Mouse (Mus musculus) adrenal gland, adult 2 months (tissue): ENCODE data around the gene Trmt5. TPM values are rescaled to one million over a fixed set of nuclear protein-coding genes. Genes with fewer than 3 reads are reported as not detected.

Source experiments
- DNase-seq: peaks from one replicate; pipeline ENCODE4 v3.0.0; 2021
- polyA plus RNA-seq: library from polyadenylated mRNA; depleted of rRNA; stranded (reverse); fragments of >200 nt; gene quantifications from 2 replicates; pipeline ENCODE4 v1.2.3, GENCODE M21; 2012; rRNA removed
- total RNA-seq, 2 experiments: library from RNA; stranded (reverse); gene quantifications; 2 replicates each; pipeline ENCODE4 v1.2.3; 2021

The Trmt5 gene
- total and polyA plus RNA-seq, 3 experiments, result 1.8 to 15.4 (median 12.0) TPM

DNA sequence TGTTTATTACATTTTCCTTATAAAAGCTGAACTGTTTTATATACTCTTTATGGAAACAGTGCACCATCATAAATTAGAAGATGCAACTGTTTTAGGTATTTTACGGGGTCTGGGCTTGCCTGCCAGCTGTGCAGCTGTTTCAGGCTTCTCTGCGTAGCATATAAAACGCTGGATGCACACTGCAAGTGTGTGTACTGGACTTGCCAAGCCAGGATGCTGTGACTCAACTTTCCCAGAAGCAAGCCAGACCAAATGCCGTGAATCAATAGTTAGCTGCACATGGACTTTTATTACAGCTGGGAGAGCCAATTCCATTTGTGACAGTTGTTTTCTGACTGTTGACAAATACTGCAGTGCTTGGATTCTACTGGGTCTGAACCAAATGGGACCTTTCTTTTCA is 16.6 kb downstream of the Trmt5 start:
- no peak for DNase-seq

DNA sequence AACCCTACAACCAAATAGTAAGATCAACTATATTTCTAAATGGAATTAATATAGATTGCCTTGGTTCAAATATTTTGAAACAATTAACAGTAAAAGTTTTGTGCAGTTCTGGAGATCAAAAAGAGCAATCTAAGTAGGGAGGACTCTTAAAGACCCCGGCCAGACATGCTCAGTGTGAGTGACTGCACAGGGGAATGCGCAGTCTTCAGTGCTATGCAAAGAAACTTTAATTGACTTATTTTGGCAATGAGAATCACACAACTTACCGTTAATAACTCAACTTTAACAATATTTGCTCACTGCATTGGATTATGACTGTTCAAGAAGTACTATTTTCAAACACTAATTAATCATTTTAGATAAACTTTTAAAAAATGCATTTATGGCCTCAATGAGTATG is 17.0 kb downstream of the Trmt5 start:
- DNase-seq, result no peak

DNA sequence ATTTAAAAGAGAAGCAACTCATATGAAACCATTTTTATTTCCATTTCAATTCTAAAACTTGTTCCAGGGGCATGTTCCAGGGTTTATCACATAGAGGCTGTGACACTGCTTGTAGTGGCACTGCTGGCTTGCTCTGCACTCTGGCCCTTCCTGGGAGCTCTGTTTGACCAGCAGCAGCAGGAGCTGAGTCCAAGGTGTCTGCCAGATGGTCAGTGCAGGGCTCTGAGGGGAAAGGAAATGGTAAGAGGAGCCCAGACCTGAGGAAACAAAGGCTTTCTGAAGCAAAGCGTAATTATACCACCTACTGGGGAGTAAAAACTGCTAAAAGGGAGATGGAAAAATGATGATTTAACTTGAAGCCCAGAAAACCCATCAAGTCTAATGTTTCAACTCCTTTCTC is 18.0 kb downstream of the Trmt5 start:
- DNase-seq, result no peak

DNA sequence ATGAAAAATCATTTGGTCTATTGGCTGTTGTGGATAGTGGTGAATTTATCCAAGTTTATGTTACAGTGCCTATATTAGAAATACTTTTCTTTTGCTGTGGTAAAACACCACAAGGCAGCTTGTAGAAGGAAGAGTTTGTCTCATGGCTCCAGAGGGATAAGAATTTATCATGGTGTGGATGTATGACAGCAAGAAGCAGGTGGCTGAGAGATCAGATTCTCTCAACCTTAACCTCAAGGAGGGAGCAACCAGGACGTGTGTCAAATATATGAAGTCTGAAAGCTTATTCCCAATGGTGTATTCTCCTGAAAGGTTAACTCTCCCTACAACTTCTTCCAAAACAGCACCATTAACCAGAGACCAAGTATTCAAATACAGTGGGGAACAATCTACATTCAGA is 19.9 kb downstream of the Trmt5 start:
- DNase-seq, result no peak

DNA sequence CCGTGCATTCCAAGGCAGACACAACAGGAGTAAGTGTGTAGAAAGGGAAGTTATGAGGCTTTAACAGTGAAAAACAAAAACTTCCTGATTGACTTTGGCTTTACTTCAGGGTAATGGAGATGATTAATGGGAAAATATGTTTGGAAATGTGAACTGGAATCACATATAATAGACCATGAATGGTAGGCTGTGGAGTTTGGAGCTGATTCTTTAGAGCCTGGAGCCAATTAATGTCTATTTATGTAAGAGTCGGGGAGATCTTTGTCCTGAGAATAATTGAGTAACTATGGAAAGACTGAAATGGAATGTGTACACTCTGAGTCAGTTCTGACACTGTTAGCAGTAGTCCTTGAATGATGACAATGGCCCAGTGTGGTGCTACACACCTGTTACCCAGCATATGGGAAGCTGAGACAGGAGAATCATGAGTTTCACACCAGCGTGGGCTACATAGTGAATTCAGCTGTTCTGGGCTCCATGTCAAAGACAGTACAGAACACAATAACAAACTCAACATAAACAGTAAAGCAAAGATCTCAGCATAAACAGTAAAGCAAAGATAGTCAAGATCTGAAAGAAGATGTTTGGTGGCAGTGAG is 21.0 kb downstream of the Trmt5 start:
- DNase-seq, result no peak

DNA sequence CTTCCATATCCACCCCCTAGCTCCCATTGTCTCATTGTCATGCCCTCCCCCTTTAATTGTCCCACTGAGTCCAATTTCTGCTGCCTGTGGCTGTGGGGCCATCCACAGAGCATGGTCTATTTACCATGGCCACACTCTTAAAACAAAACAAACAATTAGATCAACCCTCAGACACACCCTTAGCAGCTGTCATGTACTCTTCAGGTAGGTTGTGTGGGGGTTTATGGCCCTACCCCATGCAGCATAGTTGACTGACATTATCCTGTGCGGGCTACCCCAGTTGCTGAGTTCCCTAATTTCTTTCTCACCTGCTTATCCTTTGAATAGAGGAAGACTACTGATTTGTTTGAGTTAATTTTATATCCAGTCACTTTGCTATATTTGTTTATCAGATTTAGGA is 26.2 kb downstream of the Trmt5 start:
- no peak for DNase-seq

DNA sequence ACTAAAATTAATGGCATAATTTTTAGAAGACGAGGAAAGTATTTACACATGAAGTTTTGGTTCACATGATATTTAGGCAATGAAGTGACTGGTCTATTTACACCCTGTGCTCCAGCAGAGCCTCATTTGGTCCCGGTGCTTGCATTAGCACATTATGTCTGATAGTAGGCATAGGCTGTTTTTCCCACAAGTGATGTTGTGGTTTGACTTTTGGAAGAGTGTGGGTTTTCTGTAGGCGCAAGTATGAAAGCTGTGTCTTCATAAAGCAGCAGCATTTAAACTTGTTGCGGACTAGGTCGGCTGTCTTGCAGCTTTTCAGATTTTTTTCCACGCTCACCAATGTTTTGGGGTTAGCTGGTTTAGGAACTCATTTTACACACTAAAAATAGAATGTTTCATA is 27.2 kb downstream of the Trmt5 start:
- DNase-seq, result no peak

DNA sequence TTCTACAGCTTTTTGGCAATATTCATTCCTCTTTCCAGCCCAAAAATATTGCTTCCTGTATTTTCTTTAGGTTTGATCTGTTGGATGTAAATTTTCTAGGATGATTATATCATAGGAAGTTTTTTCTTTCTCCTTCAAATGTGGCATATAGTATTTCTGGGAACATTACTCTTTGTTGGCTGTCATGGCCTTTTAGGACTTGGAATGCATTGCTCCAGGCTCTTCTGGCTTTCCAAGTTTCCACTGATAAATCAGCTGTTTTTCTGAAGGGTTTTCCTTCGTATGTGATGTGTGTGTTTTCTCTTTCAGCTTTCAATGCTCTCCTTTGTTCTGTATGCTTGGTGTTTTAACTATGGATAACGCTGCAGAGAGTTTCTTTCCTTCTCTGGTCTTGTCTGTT is 31.5 kb downstream of the Trmt5 start:
- DNase-seq, result no peak

DNA sequence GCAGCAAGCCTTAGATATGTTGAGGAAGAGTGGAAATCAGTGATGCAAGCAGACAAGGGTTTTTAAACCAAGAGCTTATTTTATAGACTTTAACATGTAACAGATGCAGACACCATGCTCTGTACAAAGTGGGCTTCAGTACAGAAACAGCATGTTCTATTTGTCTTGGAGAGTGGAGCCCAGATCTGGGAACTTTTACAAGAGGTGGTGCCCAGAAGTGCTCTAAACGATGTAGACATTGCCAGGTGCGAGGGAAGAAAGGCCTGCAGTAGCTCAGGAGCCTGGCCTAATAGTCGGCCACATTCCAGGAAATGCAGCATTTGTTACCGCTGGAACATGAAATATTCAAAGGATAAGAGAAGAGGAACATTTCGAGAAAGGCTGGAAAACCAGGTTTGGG is 40.8 kb downstream of the Trmt5 start:
- no peak for DNase-seq

DNA sequence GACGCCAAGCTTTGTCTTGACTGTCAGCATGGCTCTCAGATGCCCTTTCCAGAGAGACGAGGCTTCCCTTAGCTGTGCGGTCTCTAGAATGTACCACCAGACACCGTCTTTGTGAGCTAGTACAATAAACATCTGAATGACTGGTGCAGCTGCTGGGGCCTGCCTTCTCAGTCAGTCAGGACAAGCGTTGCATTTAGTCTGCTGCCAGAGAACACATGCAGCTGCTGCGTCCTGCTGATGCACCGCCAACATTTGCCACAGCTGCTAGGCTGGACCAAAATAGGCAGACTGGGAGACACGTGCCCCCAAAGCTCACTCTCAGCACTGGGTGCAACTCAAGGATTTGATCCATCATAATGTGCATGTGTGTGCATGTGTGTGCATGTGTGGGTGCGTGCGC is 44.5 kb downstream of the Trmt5 start:
- DNase-seq, result no peak

DNA sequence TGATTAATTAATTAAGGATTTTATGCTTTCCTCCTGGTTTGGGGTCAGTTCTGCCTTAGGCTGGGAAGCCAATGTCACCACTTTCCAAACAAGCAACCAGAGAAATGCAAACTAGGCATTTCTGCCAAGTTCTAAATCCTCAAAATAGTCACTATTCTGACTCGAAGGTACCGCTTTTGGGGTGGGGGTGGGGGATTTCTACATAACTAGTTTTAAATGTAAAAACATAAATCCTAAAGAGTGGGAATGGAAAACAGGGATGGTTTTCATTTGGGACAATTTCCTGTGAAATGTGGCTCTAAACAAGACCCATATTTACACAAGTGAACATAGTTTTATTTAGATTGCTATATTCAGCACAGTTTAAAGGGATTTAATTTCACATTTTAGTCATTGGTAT is 53.9 kb downstream of the Trmt5 start:
- DNase-seq, result no peak

DNA sequence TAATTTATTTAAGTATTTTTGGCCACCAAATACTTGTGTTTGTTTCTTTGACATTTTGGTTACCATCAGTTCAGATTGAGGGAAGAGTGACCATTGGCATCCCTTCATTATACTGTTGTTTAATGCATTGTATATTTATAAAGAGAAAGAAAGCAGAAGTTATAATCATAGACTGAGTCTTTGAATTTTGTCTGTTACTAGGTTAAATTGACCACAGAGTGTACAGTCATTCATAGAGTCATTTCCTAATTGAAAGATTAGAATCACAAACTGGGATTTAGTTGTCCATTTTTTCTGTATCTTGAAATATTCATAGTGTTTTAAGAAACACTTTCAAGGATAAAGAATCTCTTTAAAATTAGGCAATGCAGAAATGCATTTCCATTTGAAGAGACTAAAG is 55.0 kb downstream of the Trmt5 start:
- no peak for DNase-seq

DNA sequence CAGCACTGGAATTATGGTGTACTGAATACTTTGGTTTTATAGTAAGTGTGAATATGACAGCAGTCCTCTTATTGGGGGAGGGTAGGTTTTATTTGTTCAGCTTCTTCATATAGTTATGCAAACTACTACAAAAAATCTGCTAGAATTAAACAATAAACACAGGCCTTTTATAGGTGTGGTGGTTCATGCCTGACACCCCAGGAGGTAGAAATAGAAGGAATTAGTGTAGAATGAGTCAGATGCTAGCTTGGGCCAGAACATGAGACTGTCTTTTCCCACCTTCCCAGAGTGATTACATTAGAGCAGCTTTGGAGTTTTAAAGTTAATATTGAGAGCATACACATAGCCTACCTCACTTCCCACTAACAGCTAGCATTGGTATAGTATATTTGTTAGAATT is 56.3 kb downstream of the Trmt5 start:
- no peak for DNase-seq

Other genes starting within 250 kb of the Trmt5 start
- 1 to 10 TPM; 1.6 to 4.5 TPM for gene Six1, start 232.8 kb downstream of the Trmt5 start, total RNA-seq
- 0.93 and 2.0 TPM in 2 replicates for gene Six1, start 232.8 kb downstream of the Trmt5 start, polyA plus RNA-seq
- 1 to 10 TPM in 1 of 2 experiments, under 1 TPM in 1; 0.55 to 1.2 TPM for gene Six4, start 173.3 kb downstream of the Trmt5 start, total RNA-seq
- 0.13 and 0.20 TPM in 2 replicates for gene Six4, start 173.3 kb downstream of the Trmt5 start, polyA plus RNA-seq
- gene Mnat1, start 163.0 kb downstream of the Trmt5 start, total RNA-seq, result 10 to 100 TPM; 15.0 to 23.4 TPM
- gene Mnat1, start 163.0 kb downstream of the Trmt5 start, polyA plus RNA-seq, result 1.4 and 1.9 TPM in 2 replicates
- 1 to 10 TPM; 5.9 to 8.5 TPM for gene Slc38a6, start 69 bp upstream of the Trmt5 start, total RNA-seq
- 8.3 and 8.9 TPM in 2 replicates for gene Slc38a6, start 69 bp upstream of the Trmt5 start, polyA plus RNA-seq